Mouse (Mus musculus) testis, adult 2 months (tissue): ENCODE measurements around the gene Gab2. TPM values are rescaled to one million over a fixed set of nuclear protein-coding genes. Genes with fewer than 3 reads are reported as not detected.
A peak's percentile ranks its signal among the peaks of the same experiment; 100 is the strongest.

ENCODE experiments used
- H3K27ac ChIP-seq: fragments of 200-500 bp; 2 replicates; pipeline ENCODE4 v1.5.1; 2012; ENCODE audit warnings: low read depth, low read length; ENCODE audit not compliant: control insufficient read depth, insufficient read depth
- H3K27me3 ChIP-seq: fragments of 200-500 bp; 2 replicates; pipeline ENCODE4 v1.6.1; 2012; ENCODE audit warnings: mild to moderate bottlenecking, low read length, moderate library complexity; ENCODE audit not compliant: control insufficient read depth, insufficient read depth
- H3K36me3 ChIP-seq: fragments of 200-500 bp; 2 replicates; pipeline ENCODE4 v1.6.1; 2012; ENCODE audit warnings: mild to moderate bottlenecking, low read length; ENCODE audit not compliant: control insufficient read depth, insufficient read depth
- H3K4me1 ChIP-seq: fragments of 200-500 bp; 2 replicates; pipeline ENCODE4 v1.6.1; 2012; ENCODE audit warnings: low read length; ENCODE audit not compliant: control insufficient read depth, insufficient read depth
- H3K4me3 ChIP-seq: fragments of 200-500 bp; 2 replicates; pipeline ENCODE4 v1.5.1; 2012; ENCODE audit warnings: low read depth, mild to moderate bottlenecking, low read length, moderate library complexity, mixed read lengths; ENCODE audit not compliant: control insufficient read depth
- CTCF ChIP-seq: fragments of 200-500 bp; IDR thresholded peaks from 2 replicates; pipeline ENCODE4 v1.5.1; 2012; ENCODE audit warnings: low read depth, mild to moderate bottlenecking, inconsistent platforms, low read length, moderate library complexity; ENCODE audit not compliant: control insufficient read depth, insufficient read depth, insufficient replicate concordance
- POLR2A ChIP-seq: fragments of 200-500 bp; IDR thresholded peaks from 2 replicates; pipeline ENCODE4 v1.6.1; 2012; ENCODE audit warnings: low read depth, mild to moderate bottlenecking, inconsistent platforms, low read length, moderate library complexity; ENCODE audit not compliant: control insufficient read depth
- polyA plus RNA-seq: library from polyadenylated mRNA; depleted of rRNA; stranded (reverse); fragments of >200 nt; gene quantifications from 2 replicates; pipeline ENCODE4 v1.2.3, GENCODE M21; 2012

The Gab2 gene
- polyA plus RNA-seq, 1 experiment = 23.3 TPM

DNA sequence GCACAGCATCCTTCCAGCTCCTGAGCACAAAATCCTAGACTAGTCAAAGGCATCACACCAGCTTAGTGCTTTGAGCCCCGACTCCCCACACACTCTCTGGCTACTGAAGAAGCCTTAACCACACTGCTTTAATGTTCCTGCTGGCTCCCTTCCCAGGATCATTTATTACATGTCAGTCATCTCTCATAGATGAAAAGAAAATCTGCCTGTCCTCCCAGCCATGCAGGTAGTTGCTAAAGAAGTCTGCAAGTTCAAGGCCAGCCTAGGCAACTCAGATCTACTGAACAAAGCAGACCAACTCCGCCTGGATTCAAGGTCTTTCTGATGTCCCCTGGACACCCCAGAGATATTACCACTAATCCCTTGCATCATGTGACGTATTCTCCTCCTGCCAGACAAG lies 236.3 kb downstream of the Gab2 start:
- Histone ChIP-seq H3K27ac (no peak overlapping the region), H3K27me3 (no peaks in the 10 kb centered on the region), H3K4me1 (no peaks in the 10 kb centered on the region), H3K4me3 (no peak overlapping the region), H3K36me3 (no peaks in the 10 kb centered on the region)
- TF ChIP-seq POLR2A (no peak), CTCF (no peak)

DNA sequence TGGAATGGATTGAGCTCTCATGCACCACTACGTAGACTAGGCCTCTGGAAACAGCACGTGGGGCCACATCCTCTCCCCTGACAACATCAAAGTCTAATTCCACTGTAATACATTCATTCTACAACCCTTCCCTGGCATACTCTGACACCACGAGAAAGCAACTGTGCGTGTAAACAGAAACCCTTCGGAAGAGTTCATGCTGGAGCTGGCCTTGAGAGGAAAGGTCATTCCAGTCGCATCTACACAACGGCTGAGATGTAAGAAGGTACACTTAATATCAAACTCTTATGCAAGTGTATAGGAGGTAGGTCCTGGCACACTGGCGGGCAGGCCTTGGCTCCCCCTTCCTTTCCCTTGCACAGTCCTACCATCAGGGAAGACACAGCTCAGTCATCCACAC lies 243.0 kb downstream of the Gab2 start:
- Histone ChIP-seq H3K36me3 (no peaks in the 10 kb centered on the region), H3K4me1 (peaks cover 16% of the 10 kb centered on the region), H3K27ac (no peak overlapping the region), H3K4me3 (no peak overlapping the region), H3K27me3 (no peaks in the 10 kb centered on the region)
- TF ChIP-seq POLR2A (no peak), CTCF (no peak)

DNA sequence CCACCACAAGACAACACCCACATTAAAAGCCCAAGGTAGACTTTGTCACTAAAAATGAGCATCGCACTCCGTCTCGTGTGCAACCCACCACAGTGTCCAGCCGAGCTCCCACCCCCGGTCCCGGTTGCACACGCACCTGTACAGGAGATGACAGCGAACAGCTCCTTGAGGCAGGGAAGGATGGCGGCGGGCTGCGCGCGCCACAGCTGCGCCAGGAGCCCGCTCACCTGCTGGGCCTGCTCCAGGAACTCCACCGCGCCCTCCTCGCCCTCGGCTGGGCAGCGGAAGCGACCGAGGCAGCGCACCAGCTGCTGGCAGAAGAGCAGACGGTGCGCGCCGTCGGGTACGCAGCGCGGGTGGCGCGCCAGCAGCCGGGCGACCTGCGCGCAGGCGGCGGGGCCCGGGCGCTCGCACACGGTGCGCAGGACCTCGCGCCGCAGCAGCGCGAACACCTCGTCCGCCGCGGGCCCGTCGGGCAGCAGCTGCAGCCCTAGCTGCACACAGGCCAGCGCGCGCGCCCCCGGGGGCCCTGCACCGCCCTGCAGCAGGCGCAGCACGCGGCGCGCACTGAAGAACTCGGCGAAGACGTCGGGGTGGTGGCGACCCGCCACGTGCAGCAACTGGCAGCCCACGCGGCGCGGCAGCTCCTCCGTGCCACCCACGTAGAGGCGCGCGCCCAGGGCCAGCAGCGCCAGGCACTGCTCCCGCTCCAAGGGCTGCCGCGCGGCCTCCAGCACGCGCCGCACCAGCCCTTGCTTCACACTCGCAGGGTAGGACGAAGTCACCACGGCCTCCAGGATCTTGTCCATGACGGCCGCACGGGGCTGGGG lies 244.0 kb downstream of the Gab2 start:
- Histone ChIP-seq H3K4me1 (peaks cover 16% of the 10 kb centered on the region), H3K4me3 (peak overlapping the region; percentile 74), H3K27me3 (no peaks in the 10 kb centered on the region), H3K27ac (no peak overlapping the region), H3K36me3 (no peaks in the 10 kb centered on the region)
- no peak for TF ChIP-seq POLR2A

DNA sequence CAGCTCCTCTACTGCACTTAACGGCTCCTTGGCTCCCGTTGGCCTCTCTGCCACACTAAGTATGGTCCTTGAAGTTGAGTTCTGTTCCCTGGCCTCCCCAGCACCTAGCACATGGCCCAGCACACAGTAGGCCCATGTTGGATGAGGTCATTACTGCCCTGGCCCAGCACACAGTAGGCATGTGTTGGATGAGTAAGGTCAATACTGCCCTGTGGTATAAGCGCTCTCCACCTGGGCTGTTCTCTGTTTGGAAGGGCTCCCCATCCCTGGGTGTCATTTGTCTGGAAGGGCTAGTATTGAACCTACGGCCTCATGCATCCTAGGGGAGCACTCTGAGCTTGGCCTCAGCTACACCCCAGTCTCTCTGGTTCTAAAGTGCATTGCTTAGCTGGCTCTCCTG lies 246.0 kb downstream of the Gab2 start:
- no peak for TF ChIP-seq POLR2A
- no peak for TF ChIP-seq CTCF
- Histone ChIP-seq H3K36me3 (no peaks in the 10 kb centered on the region), H3K27me3 (no peaks in the 10 kb centered on the region), H3K4me3 (no peak overlapping the region), H3K4me1 (peaks cover 20% of the 10 kb centered on the region), H3K27ac (no peak overlapping the region)

DNA sequence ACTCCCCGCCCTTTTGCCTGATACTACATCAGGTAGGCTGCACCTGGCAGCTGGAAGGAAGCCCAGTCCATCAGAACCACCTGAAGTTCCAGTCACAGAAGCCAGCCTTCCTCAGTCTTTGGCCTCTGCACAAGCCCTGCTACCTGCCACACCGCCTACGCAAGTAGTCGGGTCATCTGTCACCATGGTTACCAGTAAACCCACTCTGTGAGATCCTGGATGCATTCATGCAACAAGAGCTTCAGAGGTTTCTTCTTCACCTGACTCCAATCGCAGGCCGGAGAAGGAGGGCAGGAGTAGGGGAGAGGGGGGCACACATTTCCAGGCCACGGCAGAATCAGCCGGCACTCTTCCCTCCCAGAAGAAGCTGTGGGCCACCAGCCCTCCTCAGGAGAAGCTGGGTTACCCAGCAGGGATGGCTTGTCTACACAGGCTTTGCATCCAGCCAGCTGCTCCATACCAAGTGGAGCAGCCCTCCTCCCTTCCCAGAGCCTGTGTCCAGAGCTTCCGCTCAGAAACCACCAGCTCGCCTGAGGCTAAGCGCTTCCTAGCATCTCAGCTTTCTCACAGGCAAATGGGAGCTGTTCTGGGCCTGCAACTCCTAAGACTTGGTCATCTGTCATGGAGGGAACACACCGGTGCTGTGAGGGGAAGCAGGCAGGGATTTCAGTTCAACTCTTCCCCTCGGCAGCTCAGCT lies 247.7 kb downstream of the Gab2 start:
- Histone ChIP-seq H3K27me3 (no peaks in the 10 kb centered on the region), H3K27ac (no peak overlapping the region), H3K4me1 (peaks cover 26% of the 10 kb centered on the region), H3K36me3 (no peaks in the 10 kb centered on the region), H3K4me3 (no peak overlapping the region)
- no peak for TF ChIP-seq POLR2A
- no peak for TF ChIP-seq CTCF

DNA sequence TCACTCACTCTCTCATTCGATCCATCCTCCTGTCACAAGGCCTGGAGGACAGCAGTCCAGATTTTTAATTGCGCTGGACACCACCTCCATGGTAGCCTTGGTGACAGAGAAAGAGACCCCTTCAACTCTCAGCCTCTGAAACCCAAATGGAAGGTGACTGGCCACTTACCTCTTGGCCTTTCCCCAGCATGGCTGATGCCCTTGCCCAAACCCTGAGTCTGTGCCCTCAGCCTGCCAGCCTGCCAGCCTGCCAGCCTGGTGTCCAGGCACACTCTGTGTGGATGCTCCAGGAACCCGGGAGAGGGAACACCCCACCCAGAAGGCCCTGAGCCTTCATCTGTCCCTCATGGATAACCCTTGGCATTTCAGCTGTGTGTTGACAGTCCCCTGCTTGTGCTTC lies 248.3 kb downstream of the Gab2 start:
- Histone ChIP-seq H3K36me3 (no peaks in the 10 kb centered on the region), H3K27me3 (no peaks in the 10 kb centered on the region), H3K4me1 (peaks cover 26% of the 10 kb centered on the region), H3K27ac (no peak overlapping the region), H3K4me3 (no peak overlapping the region)
- no peak for TF ChIP-seq POLR2A
- TF ChIP-seq CTCF = no peak

DNA sequence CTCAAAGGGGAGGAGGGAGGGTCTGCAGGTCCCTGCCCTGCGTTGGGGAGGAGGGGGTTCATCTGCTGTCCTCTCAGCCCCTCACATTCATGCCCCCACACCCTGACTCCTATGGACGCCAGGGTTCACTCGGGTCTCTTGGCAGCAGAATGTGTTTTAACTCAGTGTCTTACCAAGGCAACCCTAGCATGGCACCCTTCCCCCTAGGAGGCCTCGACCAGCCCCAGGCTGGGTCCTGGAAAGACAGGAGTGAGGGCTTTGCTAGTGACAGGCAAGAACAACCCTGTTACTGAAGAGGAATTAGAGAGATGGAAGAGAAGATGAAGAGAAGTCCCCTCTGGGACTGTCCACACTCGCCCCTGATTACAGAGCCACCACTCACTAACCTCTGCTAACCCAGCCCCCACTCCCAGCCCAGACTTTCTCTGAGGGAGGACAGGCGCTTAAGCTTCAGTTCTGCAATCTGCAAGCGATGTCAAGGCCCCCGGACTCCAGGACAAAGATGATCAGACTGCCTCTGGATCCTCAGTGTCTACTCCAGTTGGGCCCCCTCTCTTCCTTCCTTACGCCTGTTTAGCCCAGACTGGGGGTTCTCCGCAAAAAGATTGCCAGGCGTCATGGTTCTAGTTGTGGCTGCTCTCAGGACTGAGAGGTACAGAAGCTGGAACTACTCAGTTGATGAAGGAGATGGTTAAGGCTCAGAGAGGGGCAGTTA lies 249.7 kb downstream of the Gab2 start:
- H3K4me3 ChIP-seq = peak overlapping the region; percentile 93
- H3K4me1 ChIP-seq = peaks cover 15% of the 10 kb centered on the region
- H3K36me3 ChIP-seq = no peaks in the 10 kb centered on the region
- no peaks in the 10 kb centered on the region for H3K27me3 ChIP-seq
- TF ChIP-seq POLR2A (no peak), CTCF (no peak)
- H3K27ac ChIP-seq = no peak overlapping the region
